Mouse (Mus musculus): ENCODE data around the gene Atp5l.

- TF ChIP-seq CTCF (IDR thresholded peaks at IDR 0.05; ENCODE audit: low read depth) = no peak
- TF ChIP-seq EP300 (optimal IDR thresholded peaks at IDR 0.05) = no peak
Measured at GRCm38 (mm10) chr9:44867664-44868063, 52.9 kb downstream of the Atp5l start.

Measured in stomach, postnatal 0 days (tissue).